Mouse (Mus musculus): ENCODE data around the gene Dscaml1. TPM values are rescaled to one million over a fixed set of nuclear protein-coding genes. Genes with fewer than 3 reads are reported as not detected.

The Dscaml1 gene
- 11.1 and 11.2 TPM in 2 replicates for polyA plus RNA-seq (2015; fragmentation: Nextera tagmentation; extraction: Ambion mirVana)

DNA sequence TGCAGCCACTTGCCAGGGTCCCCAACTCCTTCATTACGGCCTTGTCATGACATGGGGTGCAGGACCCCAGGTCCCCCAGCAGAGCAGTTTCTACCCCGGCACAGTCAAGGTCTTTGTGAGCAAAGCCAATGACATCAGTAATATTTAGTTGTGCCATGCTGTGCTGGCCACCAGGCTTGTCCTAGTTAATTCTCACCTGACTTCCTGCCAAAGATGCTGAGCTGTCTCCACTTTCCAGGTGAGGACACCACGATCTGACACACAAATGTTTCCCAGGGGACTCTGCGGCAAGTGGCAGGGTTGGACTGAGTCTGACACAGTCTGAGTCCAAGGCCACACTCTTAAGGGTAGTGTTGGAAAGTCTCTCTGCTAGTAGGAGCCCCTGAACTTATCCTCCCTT, at the start of gene Dscaml1:
Dscaml1 (plus strand) TSS at position 173 of the 400 bp plus-strand sequence.
- no peak for ATAC-seq (ENCODE audit: low FRiP score)

DNA sequence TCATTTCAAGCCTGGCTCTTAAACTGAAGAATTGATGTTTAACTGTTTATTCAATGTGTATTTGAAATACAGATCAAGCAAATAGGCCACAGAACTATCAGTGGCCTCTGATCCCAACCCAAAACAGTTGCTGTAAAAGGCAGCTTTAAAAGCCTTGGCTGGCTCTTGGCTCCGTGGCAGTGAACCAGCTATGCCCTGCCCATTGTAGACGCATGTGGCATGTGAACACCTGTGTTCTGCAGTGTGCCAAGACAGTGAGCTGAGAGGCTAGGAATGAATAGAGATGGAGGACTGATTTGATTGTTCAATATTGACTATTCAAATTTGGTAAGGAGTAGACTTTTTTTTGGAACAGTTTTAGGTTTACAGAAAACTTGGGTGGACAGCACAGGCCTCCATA, 49.5 kb upstream of the Dscaml1 start:
- Histone ChIP-seq H3K4me1 (replicated peaks) (peaks cover 87% of the 10 kb centered on the region), H3K36me3 (peaks cover 4% of the 10 kb centered on the region; the same call in 1 of the 2 replicates), H3K4me3 (no peak overlapping the region), H3K27me3 (no peaks in the 10 kb centered on the region), H3K9ac (no peak overlapping the region), H3K4me2 (no peak overlapping the region), H3K9me3 (no peaks in the 10 kb centered on the region), H3K27ac (no peak overlapping the region)
- WGBS = 89% methylated on average over 2 of the region's 2 CpGs
- no peak for ATAC-seq (ENCODE audit: low FRiP score)

More for the DNA sequence above, at the start of gene Dscaml1:
- 79% methylated on average over 4 of the region's 4 CpGs for WGBS
- H3K27me3 ChIP-seq = peaks cover 57% of the 10 kb centered on the region
- no peak within 1 kb of the TSS for H3K4me3 ChIP-seq
- H3K27ac ChIP-seq = no peak within 1 kb of the TSS
- H3K36me3 ChIP-seq = no peaks in the 10 kb centered on the region
- H3K9ac ChIP-seq = no peak within 1 kb of the TSS
- H3K9me3 ChIP-seq = no peaks in the 10 kb centered on the region
- H3K4me2 ChIP-seq = no peak within 1 kb of the TSS
- H3K4me1 ChIP-seq (replicated peaks) = peaks cover 17% of the 10 kb centered on the region

DNA sequence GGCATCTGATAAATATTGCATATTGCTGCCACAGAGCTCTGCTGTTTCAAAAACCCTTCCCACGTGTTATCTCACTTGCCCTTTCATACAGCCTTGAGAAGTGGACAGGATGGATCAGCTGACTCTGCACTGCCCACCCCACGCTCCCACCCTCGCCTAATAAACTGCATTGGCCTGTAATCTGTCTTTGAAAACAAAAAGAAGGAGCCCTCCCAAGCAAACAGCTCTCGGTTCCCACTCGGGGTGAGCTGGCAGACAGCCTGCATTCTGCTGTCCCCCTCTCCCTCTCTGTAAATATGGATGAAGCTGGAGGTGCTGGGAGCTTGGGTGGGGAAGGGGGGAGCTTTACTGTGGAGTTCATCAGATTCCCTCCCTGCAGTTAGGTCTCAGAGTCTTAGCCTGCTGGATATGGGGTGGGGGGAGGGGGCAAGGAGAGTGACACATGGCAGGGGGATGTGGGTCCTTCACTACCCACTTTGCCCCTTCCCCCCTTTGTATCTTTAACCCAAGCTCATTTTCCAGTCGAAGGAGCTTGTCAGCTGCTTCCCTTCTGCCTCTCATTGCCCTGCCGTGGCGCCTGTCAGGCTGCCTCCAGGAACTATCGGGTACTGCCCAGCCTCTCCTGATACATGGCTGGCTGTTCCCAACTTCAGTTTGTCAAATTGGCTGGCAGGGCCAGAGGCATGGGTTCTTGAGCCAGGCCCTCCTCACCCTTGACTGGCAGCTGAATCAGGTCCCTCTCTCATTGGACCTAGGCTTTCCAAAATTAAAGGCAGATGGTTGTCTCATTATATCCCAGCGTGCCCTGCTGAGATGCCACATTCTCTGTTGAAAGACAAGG, 45.8 kb upstream of the Dscaml1 start:
- 28% methylated on average over 10 of the region's 10 CpGs for WGBS
- H3K4me1 ChIP-seq (replicated peaks) = peaks cover 73% of the 10 kb centered on the region

DNA sequence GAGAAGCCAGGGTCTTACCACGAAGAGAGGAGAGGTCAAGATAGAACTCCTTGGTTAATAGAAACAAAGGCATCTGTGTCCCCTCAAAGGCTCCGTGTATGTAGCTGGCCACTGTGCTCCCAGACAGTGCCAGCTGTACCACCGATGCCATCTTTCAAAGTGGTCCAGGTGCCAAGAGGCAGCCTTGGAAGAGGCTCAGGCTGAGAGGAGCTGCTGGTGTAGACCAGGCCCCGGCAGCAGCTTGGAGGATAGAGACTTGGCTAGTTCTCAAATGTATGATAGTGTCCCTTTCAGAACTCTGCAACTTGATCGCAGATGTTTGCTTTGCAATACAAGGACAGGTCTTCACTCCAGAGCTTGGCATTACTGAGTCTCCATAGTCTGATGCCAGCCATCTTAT, 44.1 kb upstream of the Dscaml1 start:
- Histone ChIP-seq H3K27me3 (no peaks in the 10 kb centered on the region), H3K9ac (no peak overlapping the region), H3K4me1 (replicated peaks) (peaks cover 58% of the 10 kb centered on the region), H3K9me3 (no peaks in the 10 kb centered on the region), H3K27ac (0 out of 2 replicates have a peak overlapping the region, but pooled peaks have one; percentile 80), H3K4me3 (no peak overlapping the region), H3K36me3 (no peaks in the 10 kb centered on the region; the same call in 1 of the 2 replicates), H3K4me2 (no peak overlapping the region)
- WGBS = 66% methylated on average over 5 of the region's 5 CpGs
- no peak for ATAC-seq (ENCODE audit: low FRiP score)

More for the DNA sequence above, 45.8 kb upstream of the Dscaml1 start:
- no peak overlapping the region for H3K9ac ChIP-seq
- H3K27ac ChIP-seq = peak overlapping the region; percentile 80
- H3K27me3 ChIP-seq = no peaks in the 10 kb centered on the region
- peak; percentile 81 for ATAC-seq (ENCODE audit: low FRiP score)
- H3K36me3 ChIP-seq = peaks cover 3% of the 10 kb centered on the region; the same call in 1 of the 2 replicates
- H3K9me3 ChIP-seq = no peaks in the 10 kb centered on the region
- no peak overlapping the region for H3K4me3 ChIP-seq
- no peak overlapping the region for H3K4me2 ChIP-seq

DNA sequence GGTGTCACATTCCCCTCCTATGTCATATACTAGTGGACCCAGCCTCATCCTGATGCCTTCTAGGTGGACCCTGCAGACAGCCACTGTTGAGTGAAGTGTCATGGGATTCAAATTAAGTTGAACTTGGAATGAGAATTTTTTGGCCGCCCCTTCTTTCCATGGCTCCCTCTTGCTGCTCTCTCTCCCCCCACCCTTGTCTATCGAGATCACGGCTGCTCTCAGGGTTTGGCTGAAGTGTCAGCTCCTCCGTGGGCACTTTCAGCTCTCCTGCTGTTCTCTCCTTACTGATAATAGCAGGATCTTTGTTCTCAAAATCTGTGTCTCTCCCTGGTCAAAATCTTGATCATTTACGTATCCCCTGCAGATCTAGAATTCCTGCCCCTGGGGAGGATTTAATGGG, 43.6 kb upstream of the Dscaml1 start:
- no peak overlapping the region for H3K4me3 ChIP-seq
- peaks cover 55% of the 10 kb centered on the region for H3K4me1 ChIP-seq (replicated peaks)
- H3K27me3 ChIP-seq = no peaks in the 10 kb centered on the region
- no peaks in the 10 kb centered on the region; the same call in 1 of the 2 replicates for H3K36me3 ChIP-seq
- no peak for ATAC-seq (ENCODE audit: low FRiP score)
- WGBS = 81% methylated on average over 5 of the region's 5 CpGs
- no peaks in the 10 kb centered on the region for H3K9me3 ChIP-seq
- no peak overlapping the region; the same call in 1 of the 2 replicates for H3K27ac ChIP-seq
- no peak overlapping the region for H3K4me2 ChIP-seq
- no peak overlapping the region for H3K9ac ChIP-seq

DNA sequence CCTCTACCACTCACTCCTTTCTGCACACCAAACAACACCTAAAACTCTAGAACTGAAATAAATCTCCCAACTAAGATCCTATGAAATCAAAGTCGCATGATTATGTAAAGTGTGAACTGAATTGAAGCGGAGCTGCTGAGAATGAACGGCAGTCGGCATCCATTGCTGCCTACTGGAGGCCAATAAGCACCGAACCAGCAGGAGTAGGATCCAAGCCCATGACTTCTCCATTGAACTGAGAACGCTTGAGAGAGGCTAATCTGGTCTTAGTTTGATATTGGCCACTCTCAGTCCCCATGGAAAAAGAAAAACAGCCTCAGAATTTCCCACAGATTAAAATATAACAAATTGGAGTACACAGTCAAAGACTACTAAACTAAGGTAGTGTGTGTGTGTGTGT, 42.5 kb upstream of the Dscaml1 start:
- Histone ChIP-seq H3K27me3 (no peaks in the 10 kb centered on the region), H3K9me3 (no peaks in the 10 kb centered on the region), H3K9ac (no peak overlapping the region), H3K27ac (no peak overlapping the region), H3K36me3 (no peaks in the 10 kb centered on the region; the same call in 1 of the 2 replicates), H3K4me2 (no peak overlapping the region), H3K4me1 (replicated peaks) (peaks cover 50% of the 10 kb centered on the region), H3K4me3 (no peak overlapping the region)
- 92% methylated on average over 6 of the region's 6 CpGs for WGBS
- no peak for ATAC-seq (ENCODE audit: low FRiP score)

DNA sequence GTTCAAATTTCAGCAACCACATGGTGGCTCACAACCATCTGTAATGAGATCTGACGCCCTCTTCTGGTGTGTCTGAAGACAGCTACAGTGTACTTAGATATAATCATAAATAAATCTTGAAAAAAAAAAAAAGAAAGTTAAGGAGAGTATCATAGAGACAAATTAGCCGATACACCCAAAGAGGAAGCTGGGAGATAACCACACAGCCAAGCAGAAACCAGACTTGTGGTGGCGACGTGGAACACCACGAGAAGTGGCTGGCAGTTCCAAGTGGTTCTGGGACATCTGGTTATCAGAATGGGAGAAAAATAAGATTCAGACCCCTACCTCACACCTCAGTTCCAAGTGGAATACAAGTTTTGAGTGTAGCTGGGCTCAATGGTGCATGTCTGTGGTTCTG, 39.7 kb upstream of the Dscaml1 start:
- Histone ChIP-seq H3K36me3 (peaks cover 12% of the 10 kb centered on the region), H3K4me2 (no peak overlapping the region), H3K4me3 (no peak overlapping the region), H3K4me1 (replicated peaks) (peaks cover 22% of the 10 kb centered on the region), H3K9ac (no peak overlapping the region), H3K27ac (no peak overlapping the region), H3K27me3 (no peaks in the 10 kb centered on the region), H3K9me3 (no peaks in the 10 kb centered on the region)
- no peak for ATAC-seq (ENCODE audit: low FRiP score)
- 89% methylated on average over 5 of the region's 5 CpGs for WGBS

DNA sequence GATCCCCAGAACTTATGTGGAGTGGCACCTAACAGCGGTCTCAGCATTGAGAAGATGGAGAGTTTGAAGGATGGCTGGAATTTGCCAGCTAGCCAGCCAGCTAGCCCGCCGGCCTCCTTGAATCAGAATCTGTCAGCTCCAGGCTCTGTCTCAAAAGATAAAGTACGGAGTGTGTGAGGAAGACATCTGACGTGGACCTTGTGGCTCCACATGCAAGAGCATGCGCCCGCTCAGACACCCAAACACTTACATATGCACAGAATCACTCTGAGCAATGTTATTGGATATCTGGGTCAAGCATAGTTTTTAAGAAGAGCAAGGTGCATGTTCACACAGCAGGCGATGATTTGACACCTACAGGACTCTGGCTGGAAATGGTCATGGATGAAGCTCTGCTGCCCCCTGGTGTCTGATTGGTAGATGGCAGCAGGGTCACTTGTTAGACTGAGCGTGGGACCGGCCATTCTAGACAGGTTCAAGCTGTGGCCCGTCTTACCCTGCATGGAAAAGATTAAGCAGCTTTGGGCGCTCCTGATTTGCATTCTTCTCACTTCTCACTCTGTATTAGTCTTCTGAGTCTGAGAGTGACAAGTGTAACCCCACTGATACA, 37.9 kb upstream of the Dscaml1 start:
- H3K9me3 ChIP-seq = no peaks in the 10 kb centered on the region
- H3K4me1 ChIP-seq (replicated peaks) = peaks cover 13% of the 10 kb centered on the region; the same call in 1 of the 2 replicates
- no peak overlapping the region for H3K27ac ChIP-seq
- H3K27me3 ChIP-seq = no peaks in the 10 kb centered on the region
- no peak overlapping the region for H3K9ac ChIP-seq
- peak; percentile 63; the same call in 1 of the 2 replicates for ATAC-seq (ENCODE audit: low FRiP score)
- H3K4me3 ChIP-seq = no peak overlapping the region
- peaks cover 28% of the 10 kb centered on the region for H3K36me3 ChIP-seq
- H3K4me2 ChIP-seq = no peak overlapping the region
- 43% methylated on average over 12 of the region's 12 CpGs for WGBS

DNA sequence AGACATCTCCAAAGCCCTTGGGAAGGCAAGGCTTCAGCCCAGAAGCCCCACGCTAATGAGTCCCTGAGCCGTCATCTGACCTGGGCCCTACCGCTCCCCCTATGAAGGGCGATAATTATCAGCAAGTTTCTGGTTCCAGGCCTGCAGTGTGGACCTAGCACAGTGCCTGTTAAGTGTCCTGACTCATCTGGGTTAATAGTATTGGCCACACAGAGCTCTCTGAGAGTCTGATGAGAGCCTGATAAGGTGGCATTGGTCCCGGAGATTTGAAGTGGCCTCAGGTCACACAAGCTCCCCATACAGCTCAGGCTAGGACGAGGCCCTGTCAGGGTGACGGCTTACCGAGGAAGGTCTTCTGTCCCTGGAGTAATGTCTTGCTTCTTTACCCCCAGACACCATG, 36.8 kb upstream of the Dscaml1 start:
- WGBS = 90% methylated on average over 8 of the region's 8 CpGs
- H3K4me2 ChIP-seq = no peak overlapping the region
- ATAC-seq (ENCODE audit: low FRiP score) = no peak
- H3K9ac ChIP-seq = no peak overlapping the region
- no peaks in the 10 kb centered on the region for H3K9me3 ChIP-seq
- H3K4me1 ChIP-seq (replicated peaks) = peaks cover 12% of the 10 kb centered on the region; the same call in 1 of the 2 replicates
- no peaks in the 10 kb centered on the region for H3K27me3 ChIP-seq
- peaks cover 39% of the 10 kb centered on the region for H3K36me3 ChIP-seq
- no peak overlapping the region for H3K27ac ChIP-seq
- H3K4me3 ChIP-seq = no peak overlapping the region

DNA sequence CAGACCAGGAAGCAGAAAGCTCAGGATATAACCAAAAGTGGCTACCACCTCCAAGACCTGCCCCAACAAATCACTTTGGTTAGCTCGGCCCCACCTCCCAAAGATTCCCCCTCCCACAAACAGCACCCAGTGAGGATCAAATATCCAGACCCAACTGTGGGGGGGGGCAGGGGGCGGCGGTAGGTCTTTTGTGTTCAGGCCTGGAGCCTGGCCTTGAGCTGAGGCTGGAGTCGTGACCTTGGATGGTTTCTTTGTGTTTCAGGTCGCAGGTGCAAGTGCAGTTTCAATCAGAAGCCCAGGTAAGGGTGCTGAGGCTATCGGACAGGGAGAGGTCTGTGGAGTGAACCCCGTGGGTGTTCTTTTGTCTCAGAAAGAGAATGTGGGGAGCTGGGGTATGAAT, 35.1 kb upstream of the Dscaml1 start:
- Histone ChIP-seq H3K9ac (no peak overlapping the region), H3K27ac (no peak overlapping the region), H3K27me3 (no peaks in the 10 kb centered on the region)

DNA sequence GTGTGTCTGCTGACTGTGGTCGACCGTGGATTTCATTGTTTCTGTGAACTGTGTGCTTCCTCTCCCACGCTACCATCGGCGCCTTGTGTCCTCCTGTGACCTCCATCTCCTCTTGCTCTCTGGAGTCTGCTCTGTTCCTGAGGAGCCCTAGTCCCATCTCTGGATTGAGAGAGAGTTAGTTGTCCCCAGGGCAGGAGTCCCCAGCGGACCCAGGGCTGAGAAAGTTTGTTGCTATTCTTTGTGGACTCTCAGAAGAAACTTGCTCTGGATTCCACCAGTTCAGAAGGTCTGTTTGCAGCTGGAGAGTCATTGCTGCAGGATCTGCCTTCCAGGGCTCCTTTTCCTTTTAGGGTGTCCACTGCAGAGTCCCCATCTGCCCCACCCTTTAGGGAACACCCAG, 31.2 kb upstream of the Dscaml1 start:
- ATAC-seq (ENCODE audit: low FRiP score) = no peak
- no peak overlapping the region for H3K4me3 ChIP-seq

More for the DNA sequence above, 35.1 kb upstream of the Dscaml1 start:
- WGBS = 80% methylated on average over 7 of the region's 7 CpGs
- H3K4me3 ChIP-seq = no peak overlapping the region
- ATAC-seq (ENCODE audit: low FRiP score) = no peak
- peaks cover 7% of the 10 kb centered on the region; the same call in 1 of the 2 replicates for H3K4me1 ChIP-seq (replicated peaks)
- H3K4me2 ChIP-seq = no peak overlapping the region
- H3K9me3 ChIP-seq = no peaks in the 10 kb centered on the region
- H3K36me3 ChIP-seq = peaks cover 55% of the 10 kb centered on the region

DNA sequence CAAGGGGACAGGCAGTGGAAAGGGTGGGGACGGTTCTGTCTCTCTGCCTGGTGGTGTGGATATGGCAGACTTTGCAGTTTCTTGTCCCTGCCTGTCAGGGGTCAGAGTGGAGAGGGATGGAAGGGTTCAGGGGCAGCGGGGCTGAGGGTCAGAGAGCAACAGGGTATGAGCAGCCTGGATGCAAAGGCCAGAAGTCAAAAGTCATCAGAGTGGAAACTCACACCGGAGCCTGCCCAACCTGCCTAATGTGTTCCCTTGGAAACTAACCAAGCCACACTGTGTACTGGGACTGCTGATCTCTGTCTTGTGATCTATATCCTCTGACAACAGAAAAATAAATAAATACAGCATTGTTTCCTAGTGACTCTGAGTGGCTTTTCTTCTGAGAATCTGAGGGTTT, 30.6 kb upstream of the Dscaml1 start:
- H3K4me3 ChIP-seq = no peak overlapping the region
- H3K4me2 ChIP-seq = no peak overlapping the region
- H3K27me3 ChIP-seq = no peaks in the 10 kb centered on the region
- no peaks in the 10 kb centered on the region for H3K9me3 ChIP-seq
- no peak overlapping the region for H3K9ac ChIP-seq
- no peaks in the 10 kb centered on the region for H3K4me1 ChIP-seq (replicated peaks)
- 58% methylated on average over 3 of the region's 3 CpGs for WGBS
- peaks cover 53% of the 10 kb centered on the region for H3K36me3 ChIP-seq
- no peak overlapping the region for H3K27ac ChIP-seq
- ATAC-seq (ENCODE audit: low FRiP score) = no peak

More for the DNA sequence above, 31.2 kb upstream of the Dscaml1 start:
- H3K27me3 ChIP-seq = no peaks in the 10 kb centered on the region
- no peak overlapping the region for H3K27ac ChIP-seq
- H3K4me1 ChIP-seq (replicated peaks) = no peaks in the 10 kb centered on the region
- H3K9me3 ChIP-seq = no peaks in the 10 kb centered on the region
- 87% methylated on average over 6 of the region's 6 CpGs for WGBS
- no peak overlapping the region for H3K4me2 ChIP-seq
- H3K36me3 ChIP-seq = peaks cover 58% of the 10 kb centered on the region
- no peak overlapping the region for H3K9ac ChIP-seq

Measured in hindbrain, embryonic 13.5 days (tissue).